Mouse (Mus musculus) hindbrain, embryonic 14.5 days (tissue): Measurements from ENCODE around the gene Fcer1a. TPM values are rescaled to one million over a fixed set of nuclear protein-coding genes. Genes with fewer than 3 reads are reported as not detected.

Experiments
- ATAC-seq: fragments of 200-750 bp; cut with Nextera tagmentation; 2 replicates; pipeline ENCODE4 v1.8.0; 2017; ENCODE audit warnings: moderate number of reproducible peaks, mild to moderate bottlenecking, moderate TSS enrichment, moderate library complexity; ENCODE audit not compliant: low FRiP score
- DNase-seq: peaks from one replicate; pipeline ENCODE4 v3.0.0-alpha.2; 2015; ENCODE audit warnings: low spot score
- H3K27ac ChIP-seq: fragments of 300-500 bp; sonication (generic); 2 replicates; pipeline ENCODE4 v1.5.1; 2014; ENCODE audit warnings: mild to moderate bottlenecking, moderate library complexity
- H3K27me3 ChIP-seq: fragments of 300-500 bp; sonication (generic); 2 replicates; pipeline ENCODE4 v1.6.1; 2014; ENCODE audit warnings: mild to moderate bottlenecking, low read length, mixed read lengths; ENCODE audit not compliant: control insufficient read depth, insufficient read depth
- H3K36me3 ChIP-seq: fragments of 300-500 bp; sonication (generic); replicated peaks from 2 replicates; pipeline ENCODE4 v1.6.1; 2014; ENCODE audit not compliant: control insufficient read depth, insufficient read depth
- H3K4me1 ChIP-seq: fragments of 300-500 bp; sonication (generic); replicated peaks from 2 replicates; pipeline ENCODE4 v1.6.1; 2014; ENCODE audit warnings: antibody characterized with exemption, low read length, mixed read lengths; ENCODE audit not compliant: control insufficient read depth, insufficient read depth
- H3K4me2 ChIP-seq: fragments of 300-500 bp; sonication (generic); replicated peaks from 2 replicates; pipeline ENCODE4 v1.6.1; 2014; ENCODE audit warnings: mild to moderate bottlenecking, moderate library complexity
- H3K4me3 ChIP-seq: fragments of 300-500 bp; sonication (generic); replicated peaks from 2 replicates; pipeline ENCODE4 v1.5.1; 2014; ENCODE audit warnings: mild to moderate bottlenecking, low read length
- H3K9ac ChIP-seq: fragments of 300-500 bp; sonication (generic); 2 replicates; pipeline ENCODE4 v1.6.1; 2014
- H3K9me3 ChIP-seq: fragments of 300-500 bp; sonication (generic); 2 replicates; pipeline ENCODE4 v1.6.1; 2016; ENCODE audit warnings: low read length; ENCODE audit not compliant: control insufficient read depth
- polyA plus RNA-seq: library from polyadenylated mRNA; unstranded; fragments of >200 nt; fragmentation: Nextera tagmentation; extraction: Ambion mirVana; gene quantifications from 2 replicates; pipeline ENCODE4 v1.2.1, GENCODE M21; 2014

Fcer1a gene
- polyA plus RNA-seq, 1 experiment from 2014 or later = not detected

GRCm38 (mm10) chr1:173174154-173174842, 52.7 kb downstream of the Fcer1a start:
- H3K36me3 ChIP-seq = no peaks in the 10 kb centered on the region
- no peak for ATAC-seq

More at GRCm38 (mm10) chr1:173174154-173174842, 52.7 kb downstream of the Fcer1a start:
- Histone ChIP-seq H3K9ac (no peak overlapping the region), H3K4me1 (no peaks in the 10 kb centered on the region), H3K27ac (no peak overlapping the region), H3K9me3 (no peaks in the 10 kb centered on the region), H3K27me3 (no peaks in the 10 kb centered on the region), H3K4me3 (no peak overlapping the region), H3K4me2 (no peak overlapping the region)
- DNase-seq = no peak

Other genes starting within 250 kb of the Fcer1a start
- not detected in 2 replicates for gene Olfr1408, start 89.8 kb downstream of the Fcer1a start, polyA plus RNA-seq
- gene Olfr1406, start 36.6 kb downstream of the Fcer1a start, polyA plus RNA-seq = not detected in 2 replicates
- not detected in 2 replicates for gene Olfr218, start 29.4 kb downstream of the Fcer1a start, polyA plus RNA-seq
- not detected in 2 replicates for gene Olfr1404, start 14.8 kb downstream of the Fcer1a start, polyA plus RNA-seq
- gene Olfr418, start 38.8 kb upstream of the Fcer1a start, polyA plus RNA-seq = not detected in 2 replicates
- not detected in 2 replicates for gene Mptx2, start 50.6 kb upstream of the Fcer1a start, polyA plus RNA-seq
- gene Ackr1, start 106.5 kb upstream of the Fcer1a start, polyA plus RNA-seq = 23.4 and 24.0 TPM in 2 replicates
- 1.3 and 1.4 TPM in 2 replicates for gene Aim2, start 123.7 kb upstream of the Fcer1a start, polyA plus RNA-seq
- gene Cadm3, start 140.5 kb upstream of the Fcer1a start, polyA plus RNA-seq = 138 and 157 TPM in 2 replicates